Mouse (Mus musculus): ENCODE data around the gene Unc80.

- no peak for TF ChIP-seq POLR2A (IDR thresholded peaks at IDR 0.05; ENCODE audit: borderline replicate concordance, extremely low read depth, insufficient read depth, insufficient read length, poor library complexity, severe bottlenecking)
- no peak for TF ChIP-seq CTCF (IDR thresholded peaks at IDR 0.05; ENCODE audit: borderline replicate concordance, extremely low read depth, insufficient read depth, insufficient read length)
Measured at GRCm38 (mm10) chr1:66701576-66701940, 233.4 kb downstream of the Unc80 start.

All from brain, embryonic 14.5 days (tissue).